ENCODE assay signal across 15 mouse cellular contexts in genomic region chr1:87379919-87380318, GRCm38 (mm10). TPM values are rescaled to one million over a fixed set of nuclear protein-coding genes. Genes with fewer than 3 reads are reported as not detected.
DNase-seq lines count a peak whose midpoint lies in the region; ATAC-seq and TF ChIP-seq lines count a peak whose summit lies in the region.
"Had no signal": no experiment of that assay in that cellular context is flagged by ENCODE, and none has a peak within 500 bp of the region (broad histone marks: within the 10 kb centered on the region; RNA-seq: fewer than 3 reads in every experiment).

No protein-coding gene starts in this region.

- peak; percentile 71 for TF ChIP-seq CTCF in intestine, postnatal 0 days (IDR thresholded peaks at IDR 0.05; ENCODE audit: low read depth)

- no peaks in the 10 kb centered on the region for H3K27me3 ChIP-seq in intestine, postnatal 0 days (replicated peaks; ENCODE audit: control insufficient read depth, insufficient read depth, low read length)
- H3K27me3 ChIP-seq in intestine, embryonic 16.5 days (replicated peaks; ENCODE audit: control insufficient read depth, insufficient read depth, low read length), result no peaks in the 10 kb centered on the region
- H3K27me3 ChIP-seq in embryonic facial prominence, embryonic 14.5 days (replicated peaks; ENCODE audit: control insufficient read depth, insufficient read depth, low read length), result no peaks in the 10 kb centered on the region
- no peaks in the 10 kb centered on the region for H3K27me3 ChIP-seq in intestine, embryonic 15.5 days (replicated peaks)
- H3K27me3 ChIP-seq: neural tube, embryonic 12.5 days had no signal

- WGBS in intestine, postnatal 0 days, result 89% methylated on average over 1 of the region's 1 CpGs
- WGBS in intestine, embryonic 16.5 days, result 90% methylated on average over 1 of the region's 1 CpGs
- 95% methylated on average over 1 of the region's 1 CpGs for WGBS in embryonic facial prominence, embryonic 14.5 days
- 94% methylated on average over 1 of the region's 1 CpGs for WGBS in intestine, embryonic 15.5 days

- ATAC-seq in intestine, postnatal 0 days, result no peak
- ATAC-seq in intestine, embryonic 16.5 days, result no peak
- ATAC-seq in embryonic facial prominence, embryonic 14.5 days (ENCODE audit: low read depth), result peak; percentile 57; the same call in 1 of the 2 replicates
- ATAC-seq in intestine, embryonic 15.5 days, result no peak
- ATAC-seq in granulocyte monocyte progenitor cell, adult 5-6 weeks (replicated peaks; ENCODE audit: poor library complexity, severe bottlenecking), result no peak
- ATAC-seq: activated CD4-positive, CD25-positive, alpha-beta regulatory T cell, adult 4 months had no signal

- peaks cover 11% of the 10 kb centered on the region for H3K36me3 ChIP-seq in intestine, postnatal 0 days (ENCODE audit: control insufficient read depth, insufficient read depth)
- H3K36me3 ChIP-seq in intestine, embryonic 16.5 days (ENCODE audit: control insufficient read depth, insufficient read depth, low read length), result no peaks in the 10 kb centered on the region
- H3K36me3 ChIP-seq in ES-E14 (ENCODE audit: control insufficient read depth, insufficient read depth, low read length, poor library complexity, severe bottlenecking), result peaks cover 6% of the 10 kb centered on the region
- peaks cover 32% of the 10 kb centered on the region for H3K36me3 ChIP-seq in embryonic facial prominence, embryonic 14.5 days (ENCODE audit: control insufficient read depth, insufficient read depth, low read length)
- H3K36me3 ChIP-seq in intestine, embryonic 15.5 days, result 0 out of 2 replicates have a peak, but pooled peaks cover 3% of the 10 kb centered on the region

- in situ Hi-C loops in ES-E14 (cut with MboI; ENCODE audit: low sequenced_read_pairs in 2 of 2, unreplicated experiment in 2 of 2), result no loop called here

- H3K4me1 ChIP-seq in intestine, postnatal 0 days (replicated peaks; ENCODE audit: control insufficient read depth, insufficient read depth, low read length), result no peaks in the 10 kb centered on the region
- no peaks in the 10 kb centered on the region; the same call in 1 of the 2 replicates for H3K4me1 ChIP-seq in intestine, embryonic 16.5 days (ENCODE audit: control insufficient read depth, insufficient read depth, low read length)
- peaks cover 2 to 4% of the 10 kb centered on the region in 2 experiments; a peak in 1 of 4 replicates for H3K4me1 ChIP-seq in ES-E14 (ENCODE audit: control insufficient read depth in 2 of 2, insufficient read depth in 2 of 2, low read length in 2 of 2, poor library complexity in 1 of 2)
- H3K4me1 ChIP-seq in embryonic facial prominence, embryonic 14.5 days (ENCODE audit: control insufficient read depth, insufficient read depth, low read length), result no peaks in the 10 kb centered on the region; the same call in 1 of the 2 replicates
- H3K4me1 ChIP-seq in intestine, embryonic 15.5 days (replicated peaks), result no peaks in the 10 kb centered on the region
- H3K4me1 ChIP-seq: neural tube, embryonic 12.5 days had no signal

- H3K9ac ChIP-seq in intestine, postnatal 0 days (ENCODE audit: low read depth, low read length), result no peak overlapping the region
- no peak overlapping the region for H3K9ac ChIP-seq in intestine, embryonic 16.5 days (ENCODE audit: low read depth, low read length)
- H3K9ac ChIP-seq in ES-E14 (ENCODE audit: insufficient read depth, low read depth, low read length, poor library complexity, severe bottlenecking), result no peak overlapping the region
- H3K9ac ChIP-seq in embryonic facial prominence, embryonic 14.5 days (ENCODE audit: low read depth, low read length), result no peak overlapping the region
- H3K9ac ChIP-seq in intestine, embryonic 15.5 days, result no peak overlapping the region
- H3K9ac ChIP-seq: neural tube, embryonic 12.5 days had no signal

- no peak overlapping the region for H3K27ac ChIP-seq in intestine, postnatal 0 days (ENCODE audit: low read depth, low read length)
- no peak overlapping the region for H3K27ac ChIP-seq in intestine, embryonic 16.5 days (ENCODE audit: low read length)
- no peak overlapping the region for H3K27ac ChIP-seq in ES-E14 (ENCODE audit: insufficient read depth, low read depth, low read length, poor library complexity, severe bottlenecking)
- no peak overlapping the region for H3K27ac ChIP-seq in embryonic facial prominence, embryonic 14.5 days (replicated peaks; ENCODE audit: low read depth, low read length)
- no peak overlapping the region for H3K27ac ChIP-seq in intestine, embryonic 15.5 days
- H3K27ac ChIP-seq: macrophage; neural tube, embryonic 12.5 days had no signal

- no peaks in the 10 kb centered on the region for H3K9me3 ChIP-seq in intestine, postnatal 0 days (ENCODE audit: control insufficient read depth)
- no peaks in the 10 kb centered on the region for H3K9me3 ChIP-seq in intestine, embryonic 16.5 days (ENCODE audit: control insufficient read depth, low read length)
- no peaks in the 10 kb centered on the region for H3K9me3 ChIP-seq in ES-E14 (ENCODE audit: control insufficient read depth, insufficient read depth, low read depth, low read length)
- no peaks in the 10 kb centered on the region for H3K9me3 ChIP-seq in embryonic facial prominence, embryonic 14.5 days (ENCODE audit: control insufficient read depth, low read length)
- H3K9me3 ChIP-seq in intestine, embryonic 15.5 days, result no peaks in the 10 kb centered on the region
- H3K9me3 ChIP-seq: neural tube, embryonic 12.5 days had no signal

- DNase-seq in 416B (ENCODE audit: low read depth) (peak; percentile 72), ES-E14 (ENCODE audit: low read depth, low spot score) (peak; percentile 27)
- DNase-seq in embryonic facial prominence, embryonic 14.5 days (ENCODE audit: low spot score), result peak; percentile 50
- DNase-seq in adrenal gland, postnatal 25 days, result no peak
- DNase-seq: cerebellum, adult 9-10 months; kidney, adult 18-20 months had no signal

- H3K4me2 ChIP-seq in intestine, postnatal 0 days (replicated peaks; ENCODE audit: low read depth), result no peak overlapping the region
- no peak overlapping the region for H3K4me2 ChIP-seq in intestine, embryonic 16.5 days (ENCODE audit: low read depth, low read length)
- no peak overlapping the region for H3K4me2 ChIP-seq in embryonic facial prominence, embryonic 14.5 days (ENCODE audit: low read depth, low read length)
- H3K4me2 ChIP-seq in intestine, embryonic 15.5 days (replicated peaks), result no peak overlapping the region
- H3K4me2 ChIP-seq: neural tube, embryonic 12.5 days had no signal

- H3K4me3 ChIP-seq in intestine, postnatal 0 days (ENCODE audit: low read depth, low read length), result no peak overlapping the region
- no peak overlapping the region for H3K4me3 ChIP-seq in intestine, embryonic 16.5 days (ENCODE audit: low read length)
- H3K4me3 ChIP-seq in ES-E14 (ENCODE audit: insufficient read depth in 1 of 2, low read depth in 1 of 2, low read length in 2 of 2, poor library complexity in 1 of 2, severe bottlenecking in 1 of 2), result no peak overlapping the region
- H3K4me3 ChIP-seq in embryonic facial prominence, embryonic 14.5 days (ENCODE audit: low read depth, low read length), result no peak overlapping the region
- H3K4me3 ChIP-seq in intestine, embryonic 15.5 days (replicated peaks), result no peak overlapping the region
- H3K4me3 ChIP-seq: neural tube, embryonic 12.5 days had no signal

TF ChIP-seq in ES-E14, 5 proteins besides CTCF, POLR2A, EP300 and RAD21:
- TF ChIP-seq CHD2 (IDR thresholded peaks at IDR 0.05; ENCODE audit: low read depth, low read length), result no peak
- no peak for TF ChIP-seq HCFC1 (IDR thresholded peaks at IDR 0.05; ENCODE audit: borderline replicate concordance, insufficient read depth, low read length)
- TF ChIP-seq ZNF384 (IDR thresholded peaks at IDR 0.05; ENCODE audit: low read depth, low read length), result no peak
- TF ChIP-seq MAFK (IDR thresholded peaks at IDR 0.05; ENCODE audit: insufficient read depth, low read depth, low read length), result no peak
- TF ChIP-seq ZC3H11A (IDR thresholded peaks at IDR 0.05; ENCODE audit: borderline replicate concordance, low read depth, low read length), result no peak

RNA-seq across cellular contexts. Expression of gene Kcnj13, which starts 14.6 kb away (rescaled TPM):
- 0.70 and 0.82 TPM in 2 replicates for polyA plus RNA-seq in intestine, postnatal 0 days (2015; fragmentation: Nextera tagmentation; extraction: Ambion mirVana)
- 0.48 and 0.62 TPM in 2 replicates for polyA plus RNA-seq in intestine, embryonic 16.5 days (2015; fragmentation: Nextera tagmentation; extraction: Ambion mirVana)
- 0.27 and 0.95 TPM in 2 replicates for total RNA-seq in ES-E14 (2012; rRNA removed)
- 3.4 and 5.2 TPM in 2 replicates for polyA plus RNA-seq in embryonic facial prominence, embryonic 14.5 days (2014; fragmentation: Nextera tagmentation; extraction: Ambion mirVana)
- polyA plus RNA-seq in intestine, embryonic 15.5 days (2015; fragmentation: Nextera tagmentation; extraction: Ambion mirVana), result 0.45 and 0.62 TPM in 2 replicates
- total RNA-seq in granulocyte monocyte progenitor cell, adult 5-6 weeks (2014; fragmentation: Nextera tagmentation), result not detected in 2 replicates
- total RNA-seq in granulocyte monocyte progenitor cell, adult 5-6 weeks (2017), result not detected in 2 replicates
- not detected in 2 replicates for total RNA-seq in adrenal gland, postnatal 25 days (2021)
- total RNA-seq: heart, adult 8-10 months had no signal
- polyA plus RNA-seq: macrophage; spleen, adult 2 months had no signal

RNA-seq across cellular contexts. Expression of gene Gigyf2, which starts 53.1 kb away (rescaled TPM):
- polyA plus RNA-seq in intestine, postnatal 0 days (2015; fragmentation: Nextera tagmentation; extraction: Ambion mirVana), result 21.0 and 21.4 TPM in 2 replicates
- 38.4 and 39.1 TPM in 2 replicates for polyA plus RNA-seq in intestine, embryonic 16.5 days (2015; fragmentation: Nextera tagmentation; extraction: Ambion mirVana)
- total RNA-seq in ES-E14 (2012; rRNA removed), result 58.7 and 69.2 TPM in 2 replicates
- polyA plus RNA-seq in embryonic facial prominence, embryonic 14.5 days (2014; fragmentation: Nextera tagmentation; extraction: Ambion mirVana), result 41.6 and 46.8 TPM in 2 replicates
- polyA plus RNA-seq in intestine, embryonic 15.5 days (2015; fragmentation: Nextera tagmentation; extraction: Ambion mirVana), result 46.8 and 47.5 TPM in 2 replicates
- total RNA-seq in granulocyte monocyte progenitor cell, adult 5-6 weeks (2014; fragmentation: Nextera tagmentation), result 62.5 and 69.5 TPM in 2 replicates
- total RNA-seq in granulocyte monocyte progenitor cell, adult 5-6 weeks (2017), result 64.4 and 81.0 TPM in 2 replicates
- 94.6 and 114 TPM in 2 replicates for total RNA-seq in adrenal gland, postnatal 25 days (2021)
